Mouse (Mus musculus) heart, postnatal 14 days (tissue): Measurements from ENCODE around the gene Trappc13. TPM values are rescaled to one million over a fixed set of nuclear protein-coding genes. Genes with fewer than 3 reads are reported as not detected.
"Not testable (repeated sequence)": the region's sequence is repeated elsewhere in the genome, so short reads cannot be mapped to it uniquely, and the experiment has no call there.

ENCODE experiments used
- DNase-seq, 2 experiments: peaks; one replicate each; pipeline ENCODE4 v3.0.0; 2021 to 2022
- intact Hi-C: fragments of 180-260 bp; cut with DNase I; formaldehyde crosslinking; loops from one replicate; pipeline ENCODE4 v1.15.1; 2025
- long read RNA-seq, 2 experiments: library from polyadenylated mRNA; stranded (forward); transcript quantifications; one replicate each; pipeline ENCODE4 v2.0.0; 2021
- total RNA-seq, 2 experiments: library from RNA; stranded (reverse); gene quantifications; 2 replicates each; pipeline ENCODE4 v1.2.3; 2021

Trappc13 gene
- 10 to 100 TPM; 32.9 to 36.9 TPM for total RNA-seq
- long read RNA-seq, experiment 1, transcript Trappc13-205 (12 exons, 3,538 nt), result major isoform, 11 of 65 reads
- long read RNA-seq, experiment 1, partial matches to known transcripts, result 0 of 65 reads
- long read RNA-seq, experiment 1, other reads (novel, unspliced or antisense), result 51 of 65 reads
- long read RNA-seq, experiment 2, transcript Trappc13-205 (12 exons, 3,538 nt), result major isoform, 5 of 50 reads
- long read RNA-seq, experiment 2, partial matches to known transcripts, result 1 of 50 reads
- long read RNA-seq, experiment 2, other reads (novel, unspliced or antisense), result 42 of 50 reads

GRCm38 (mm10) chr13:104177796-104178649 is at the start of gene Trappc13:
TSS of gene Trappc13 (minus strand) at chr13:104178469.
- peak in 1 of 2 experiments; percentile 79 for DNase-seq
- intact Hi-C loops, result loop anchor here (5.0 kb wide), 1 partner anchor 49 kb away; the partner anchor contains the start of genes Cenpk and Ppwd1

GRCm38 (mm10) chr13:104227478-104227877 is 49.2 kb upstream of the Trappc13 start:
- intact Hi-C loops, result loop anchor here (5.0 kb wide), 1 partner anchor 50 kb away; the partner anchor contains the start of genes Trappc13 and Trim23

GRCm38 (mm10) chr13:104204313-104204712 is 26.0 kb upstream of the Trappc13 start:
- intact Hi-C loops, result no loop called here
- no peak for DNase-seq

More at GRCm38 (mm10) chr13:104227478-104227877, 49.2 kb upstream of the Trappc13 start:
- DNase-seq, result no peak

GRCm38 (mm10) chr13:104195891-104196290 is 17.6 kb upstream of the Trappc13 start:
- intact Hi-C loops, DNase-seq: not testable (repeated sequence)

- no peak for DNase-seq
- intact Hi-C loops, result no loop called here
Observed at GRCm38 (mm10) chr13:104187357-104187756, 9.1 kb upstream of the Trappc13 start.

- DNase-seq, result no peak
- intact Hi-C loops, result loop anchor here (5.0 kb wide), 1 partner anchor 48 kb away; the partner anchor contains the start of genes Cenpk and Ppwd1
Observed at GRCm38 (mm10) chr13:104179176-104179888, 1.1 kb upstream of the Trappc13 start.

- peak; percentile 97 to 98 for DNase-seq
Observed at GRCm38 (mm10) chr13:104178650-104179121, 417 bp upstream of the Trappc13 start, which contains the start of gene Trim23. TSS of gene Trim23 (plus strand) at chr13:104178797.

GRCm38 (mm10) chr13:104176874-104177273 is 1.4 kb downstream of the Trappc13 start:
- intact Hi-C loops, result loop anchor here (5.0 kb wide), 1 partner anchor 50 kb away; the partner anchor contains the start of genes Cenpk and Ppwd1
- no peak for DNase-seq

More at GRCm38 (mm10) chr13:104178650-104179121, 417 bp upstream of the Trappc13 start, which contains the start of gene Trim23:
- intact Hi-C loops, result loop anchor here (5.0 kb wide), 1 partner anchor 49 kb away; the partner anchor contains the start of genes Cenpk and Ppwd1

- intact Hi-C loops, result no loop called here
- no peak for DNase-seq
Observed at GRCm38 (mm10) chr13:104172498-104172897, 5.8 kb downstream of the Trappc13 start.

GRCm38 (mm10) chr13:104171711-104172110 is 6.6 kb downstream of the Trappc13 start:
- intact Hi-C loops, result no loop called here
- DNase-seq, result no peak

- no peak for DNase-seq
- intact Hi-C loops, result no loop called here
Observed at GRCm38 (mm10) chr13:104155686-104156085, 22.6 kb downstream of the Trappc13 start.

- intact Hi-C loops, result no loop called here
- no peak for DNase-seq
Observed at GRCm38 (mm10) chr13:104155106-104155505, 23.2 kb downstream of the Trappc13 start.

GRCm38 (mm10) chr13:104154180-104154579 is 24.1 kb downstream of the Trappc13 start:
- intact Hi-C loops, result no loop called here
- no peak for DNase-seq

- intact Hi-C loops, result no loop called here
- no peak for DNase-seq
Observed at GRCm38 (mm10) chr13:104145646-104146045, 32.6 kb downstream of the Trappc13 start.

- DNase-seq, result no peak
- intact Hi-C loops, result no loop called here
Observed at GRCm38 (mm10) chr13:104144871-104145270, 33.4 kb downstream of the Trappc13 start.

- peak; percentile 67 to 82 for DNase-seq
- intact Hi-C loops, result no loop called here
Observed at GRCm38 (mm10) chr13:104139369-104140209, 38.7 kb downstream of the Trappc13 start.

- DNase-seq, result no peak
- intact Hi-C loops, result no loop called here
Observed at GRCm38 (mm10) chr13:104134510-104135085, 43.7 kb downstream of the Trappc13 start.

- intact Hi-C loops, result no loop called here
- DNase-seq, result no peak
Observed at GRCm38 (mm10) chr13:104132561-104132960, 45.7 kb downstream of the Trappc13 start.
